Mouse (Mus musculus): ENCODE measurements around the gene Pxylp1.
A peak's percentile ranks its signal among the peaks of the same experiment; 100 is the strongest.
"Not testable (repeated sequence)": the region's sequence is repeated elsewhere in the genome, so short reads cannot be mapped to it uniquely, and the experiment has no call there.

Pxylp1 gene

DNA sequence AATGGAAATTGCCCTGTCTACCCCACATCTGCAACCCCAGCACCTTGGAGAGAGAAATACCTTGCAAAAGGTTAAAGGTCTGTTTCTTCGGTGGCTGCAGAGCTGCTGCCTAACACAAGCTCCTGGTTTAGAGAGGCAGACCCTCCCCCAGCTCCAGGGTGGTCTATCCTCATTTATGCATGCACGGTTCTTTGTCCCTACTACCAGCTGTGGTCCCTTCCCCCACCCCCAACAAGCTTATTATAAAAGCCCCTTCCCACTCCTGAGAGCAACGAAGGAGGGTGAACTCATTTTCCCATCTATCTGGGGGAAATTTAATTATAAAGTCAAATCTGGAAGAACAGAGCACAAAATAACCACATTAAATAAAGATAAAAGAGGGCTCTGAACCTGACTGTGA lies at the start of gene Pxylp1:
TSS of gene Pxylp1 (minus strand) at position 124 of the 400 bp plus-strand sequence.
- DNase-seq (ENCODE audit: low read depth, low spot score) = peak; percentile 66

DNA sequence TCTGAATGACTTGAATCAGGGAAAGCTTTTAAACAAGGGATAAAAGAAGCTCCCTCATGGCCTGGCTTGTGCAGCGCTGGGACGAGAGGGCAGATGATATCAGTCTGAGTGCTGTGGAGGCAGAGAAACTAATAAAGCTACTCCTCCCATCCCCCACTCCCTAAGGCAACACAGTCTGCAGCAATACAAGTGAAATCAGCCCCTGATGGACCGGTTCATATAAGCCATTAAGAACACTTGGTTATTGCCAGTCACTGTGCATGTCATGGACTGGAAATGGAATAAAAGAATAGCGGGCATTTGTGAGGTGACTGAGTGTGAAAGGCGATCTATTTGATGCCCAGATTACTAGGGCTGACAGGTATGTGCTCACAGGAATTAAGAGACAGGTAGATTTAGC lies 46.4 kb upstream of the Pxylp1 start:
- DNase-seq (ENCODE audit: low read depth, low spot score) = no peak

DNA sequence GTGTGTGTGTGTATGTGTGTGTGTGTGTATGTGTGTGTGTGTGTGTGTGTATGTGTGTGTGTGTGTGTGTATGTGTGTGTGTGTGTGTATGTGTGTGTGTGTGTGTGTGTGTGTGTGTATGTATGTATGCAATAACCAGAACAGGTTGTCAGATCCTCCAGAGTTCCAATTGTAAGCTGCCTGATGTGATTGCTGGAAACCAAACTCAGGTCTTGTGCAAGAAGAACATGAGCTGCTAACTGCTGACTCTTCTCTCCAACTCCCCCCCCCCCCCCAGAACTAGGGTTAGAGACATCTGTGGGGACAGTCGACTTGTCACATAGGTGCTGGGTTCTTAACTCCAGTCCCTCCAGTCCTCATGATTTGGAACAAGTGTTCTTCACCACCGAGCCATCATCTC lies 44.0 kb upstream of the Pxylp1 start:
- DNase-seq (ENCODE audit: low read depth, low spot score) = not testable (repeated sequence)

DNA sequence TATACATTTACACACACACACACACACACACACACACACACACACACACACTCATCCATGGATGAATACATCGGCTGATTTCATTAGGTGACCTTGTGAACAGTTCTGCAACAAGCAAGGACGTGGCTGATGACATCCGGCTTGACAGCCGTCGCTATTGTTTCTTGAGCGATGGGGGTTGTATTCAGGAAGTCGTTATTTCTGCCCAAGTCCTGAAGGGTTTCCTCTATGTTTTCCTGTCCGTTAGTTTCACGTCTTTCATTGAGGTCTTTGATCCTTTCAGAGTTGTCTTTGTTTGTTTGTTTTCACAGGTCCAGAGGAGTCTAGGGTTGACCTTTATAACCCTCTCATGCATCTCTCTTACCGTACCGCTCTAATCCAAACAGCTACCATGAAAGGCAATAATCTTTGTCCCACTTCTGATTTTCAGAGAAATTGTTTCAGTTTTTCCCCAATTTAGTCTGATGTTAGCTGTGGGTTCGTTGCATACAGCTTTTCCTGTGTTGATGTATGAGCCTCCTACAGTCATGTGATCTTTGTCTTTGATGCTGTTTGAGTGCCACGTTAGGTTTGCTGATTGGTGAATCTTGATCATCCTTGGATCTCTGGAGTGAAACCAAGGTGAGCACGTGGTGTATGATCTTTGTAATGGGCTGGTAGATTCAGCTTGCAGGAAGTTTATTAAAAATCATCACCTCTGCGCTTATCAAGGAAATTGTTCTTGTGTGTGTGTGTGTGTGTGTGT lies 43.3 kb upstream of the Pxylp1 start:
- DNase-seq (ENCODE audit: low read depth, low spot score) = no peak

DNA sequence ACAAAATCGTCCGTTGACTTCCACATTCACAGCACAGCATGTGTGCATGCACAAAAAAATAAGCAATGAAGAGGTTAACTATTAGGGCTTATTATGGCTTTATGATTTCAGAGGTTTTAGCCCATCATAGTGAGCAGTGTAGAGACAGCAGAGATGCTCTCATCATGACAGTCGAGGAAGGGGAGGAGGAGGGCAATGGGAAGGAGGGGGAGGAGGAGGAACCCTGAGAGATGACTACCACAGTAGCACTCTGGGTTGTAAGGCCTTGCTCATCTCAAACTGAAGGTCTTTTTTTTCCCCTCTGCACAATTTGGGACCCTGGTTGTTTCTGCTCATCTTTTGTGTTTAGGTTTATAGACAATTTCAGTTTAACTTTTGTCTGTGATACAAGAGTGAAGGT lies 42.3 kb upstream of the Pxylp1 start:
- DNase-seq (ENCODE audit: low read depth, low spot score) = no peak

DNA sequence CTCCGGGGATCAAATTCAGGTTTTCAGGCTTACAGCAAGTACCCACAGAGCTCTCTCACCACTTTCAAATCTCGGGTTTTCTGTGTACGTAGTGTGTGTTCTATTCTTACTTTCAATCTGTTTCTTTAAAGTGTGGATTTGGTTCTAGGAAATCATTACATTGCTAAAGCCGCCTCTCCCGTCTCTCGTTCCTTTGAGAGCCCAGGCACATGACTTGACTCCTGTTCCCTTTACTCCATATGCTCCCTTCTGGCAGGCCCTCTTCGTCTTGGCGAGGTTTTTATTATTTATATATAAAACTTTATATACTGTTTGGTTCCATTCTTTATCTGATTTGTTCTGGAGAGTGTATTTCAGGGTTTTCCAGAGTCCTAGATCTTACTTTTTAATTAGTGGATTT lies 40.3 kb upstream of the Pxylp1 start:
- DNase-seq (ENCODE audit: low read depth, low spot score) = no peak

DNA sequence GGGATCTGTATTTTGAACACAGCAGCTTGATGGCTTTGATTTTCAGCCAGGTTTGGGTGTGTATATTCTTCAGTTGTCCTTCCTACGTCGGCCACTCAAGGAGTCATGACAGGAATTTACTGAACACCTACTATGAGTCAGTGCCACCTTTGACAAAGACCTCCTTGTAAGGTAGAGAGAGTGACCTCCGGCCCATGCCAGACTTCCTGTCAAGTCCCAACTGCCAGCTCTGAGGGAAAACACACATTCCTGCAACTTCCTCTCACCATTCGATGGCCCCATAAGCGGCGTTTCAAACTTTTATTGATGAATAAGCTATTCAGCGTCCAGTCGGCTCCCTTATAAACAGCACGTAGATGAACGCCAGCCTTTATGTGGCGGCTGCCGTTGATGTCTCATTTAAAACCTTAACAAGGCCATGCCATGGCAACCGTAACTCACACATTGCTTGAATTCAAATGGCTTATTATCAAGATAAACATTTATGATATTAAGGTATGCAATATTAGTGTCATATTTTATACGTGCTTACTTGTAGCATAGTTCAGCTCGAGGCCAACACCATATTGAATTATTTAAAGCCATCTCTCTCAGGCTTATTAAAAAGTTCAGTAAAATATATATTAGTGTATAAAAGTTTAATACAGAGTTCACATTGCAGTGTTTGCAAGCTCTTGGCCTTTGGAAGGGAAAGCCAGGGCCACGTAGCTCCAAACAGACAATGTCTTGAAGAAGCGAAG lies 31.3 kb upstream of the Pxylp1 start:
- DNase-seq (ENCODE audit: low read depth, low spot score) = no peak

DNA sequence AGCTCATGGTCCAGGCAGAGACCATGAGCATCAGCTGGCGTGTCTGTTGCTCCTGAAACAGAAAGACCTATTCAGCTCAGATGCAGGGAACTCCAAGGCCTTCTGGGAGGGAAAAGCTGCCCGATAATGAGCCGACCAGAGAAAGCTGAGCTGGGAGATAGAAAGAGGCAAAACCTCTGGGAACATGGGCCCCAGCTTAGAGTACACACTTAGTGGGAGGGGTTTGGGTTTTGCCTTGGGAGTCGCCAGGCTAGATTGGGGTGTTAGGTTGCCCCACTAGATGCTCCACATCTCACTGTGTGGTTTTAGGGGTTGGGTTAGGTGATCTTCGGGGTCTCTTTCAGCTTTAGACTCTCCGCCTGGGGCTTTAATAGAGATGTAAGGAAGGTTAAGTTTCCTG lies 30.6 kb upstream of the Pxylp1 start:
- DNase-seq (ENCODE audit: low read depth, low spot score) = no peak

DNA sequence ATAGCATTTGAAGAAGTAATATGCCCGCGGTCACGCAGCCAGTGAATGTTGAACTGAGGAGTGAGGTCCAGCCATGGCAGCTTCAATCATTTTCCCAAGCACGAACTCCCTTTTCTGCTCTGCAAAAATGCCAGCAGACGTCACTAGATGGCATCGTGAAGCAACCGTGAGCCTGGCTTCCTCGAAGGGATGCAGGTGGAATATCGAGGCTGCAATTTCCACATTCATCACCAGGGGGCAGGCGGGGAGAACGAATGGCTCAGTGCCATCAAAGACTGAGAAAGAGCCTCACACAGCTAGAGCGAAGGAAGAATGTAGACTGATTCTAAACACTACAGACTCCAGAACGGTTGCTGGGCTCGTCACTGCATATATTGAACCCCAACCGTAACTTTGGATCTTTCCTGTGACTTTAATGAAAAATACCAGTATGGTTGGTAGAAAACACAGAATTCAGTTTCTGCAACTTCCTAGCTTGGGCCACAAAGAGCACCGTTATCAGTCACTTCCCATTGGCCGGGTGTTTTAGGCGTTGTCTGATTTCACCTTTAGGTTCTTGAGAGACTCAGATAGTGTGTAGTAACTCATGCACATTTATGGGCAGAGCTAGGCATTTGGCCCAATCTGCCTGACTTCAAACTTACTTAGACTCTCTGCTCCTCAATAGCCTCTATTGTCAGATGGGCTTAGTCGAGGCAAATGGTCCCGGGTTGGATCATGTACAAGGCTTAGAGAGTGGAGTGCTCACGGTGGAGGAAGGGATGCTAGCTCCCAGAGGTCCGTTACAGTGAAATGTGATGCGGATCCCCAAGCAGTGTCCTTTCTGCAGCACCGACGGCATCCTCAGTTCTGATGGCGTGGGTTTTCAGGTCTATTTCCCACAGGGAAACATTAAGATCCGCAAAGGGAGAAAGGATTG lies 24.4 kb upstream of the Pxylp1 start:
- DNase-seq (ENCODE audit: low read depth, low spot score) = peak; percentile 96

DNA sequence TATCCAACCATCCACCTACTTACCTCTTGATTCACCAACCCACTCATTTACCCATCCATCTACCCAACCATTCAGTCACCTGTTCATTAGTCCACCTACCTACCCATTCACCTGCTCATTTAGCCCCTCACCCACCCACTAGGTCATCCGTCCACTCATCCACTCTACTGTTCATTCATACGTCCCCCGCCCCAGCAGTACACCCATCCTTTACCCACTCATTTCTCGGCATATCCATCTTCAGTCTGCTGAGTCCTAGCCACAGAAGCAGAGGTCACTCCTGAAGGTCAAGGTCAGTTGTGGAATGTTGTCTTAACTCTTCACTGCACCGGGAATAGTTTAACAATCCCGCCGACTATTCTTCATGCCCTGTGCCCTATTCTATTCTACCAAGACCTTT lies 23.6 kb upstream of the Pxylp1 start:
- DNase-seq (ENCODE audit: low read depth, low spot score) = no peak

DNA sequence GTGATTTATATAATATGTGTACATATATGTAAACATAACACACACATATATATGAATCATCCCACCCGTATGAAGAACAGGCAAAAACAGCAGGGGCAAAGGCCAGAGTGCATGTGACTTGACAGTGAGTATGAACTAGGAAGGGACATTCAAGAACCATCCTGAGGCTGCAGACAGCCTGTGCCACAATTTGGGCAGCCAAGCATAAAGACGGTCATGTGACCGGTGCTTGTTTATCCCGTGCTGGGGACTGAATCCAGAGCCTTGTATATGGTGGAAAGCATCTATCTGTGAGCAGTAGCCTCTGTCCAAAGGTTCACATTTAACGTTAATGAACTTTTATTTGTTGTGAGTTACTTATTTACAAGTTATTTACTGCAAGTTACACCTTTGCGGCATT lies 22.4 kb upstream of the Pxylp1 start:
- DNase-seq (ENCODE audit: low read depth, low spot score) = no peak

DNA sequence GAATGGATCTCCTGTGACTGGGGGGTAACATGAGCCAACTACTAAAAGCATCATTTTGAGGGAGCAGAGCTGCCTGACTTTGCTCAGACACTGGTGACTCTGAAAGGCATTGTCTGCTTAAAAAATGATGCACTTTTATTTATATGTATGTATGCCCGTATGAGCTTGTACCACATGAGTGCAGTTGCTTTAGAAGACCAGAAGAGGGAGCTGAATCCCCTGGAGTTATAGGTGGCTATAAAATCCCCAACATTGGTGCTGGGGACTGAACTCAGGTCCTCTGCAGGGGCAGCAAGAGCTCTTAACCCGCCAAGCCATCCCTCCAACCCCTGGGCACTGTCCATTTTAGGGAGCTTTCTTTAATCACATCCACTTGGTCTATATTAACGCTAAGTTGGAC lies 21.5 kb upstream of the Pxylp1 start:
- DNase-seq (ENCODE audit: low read depth, low spot score) = no peak

DNA sequence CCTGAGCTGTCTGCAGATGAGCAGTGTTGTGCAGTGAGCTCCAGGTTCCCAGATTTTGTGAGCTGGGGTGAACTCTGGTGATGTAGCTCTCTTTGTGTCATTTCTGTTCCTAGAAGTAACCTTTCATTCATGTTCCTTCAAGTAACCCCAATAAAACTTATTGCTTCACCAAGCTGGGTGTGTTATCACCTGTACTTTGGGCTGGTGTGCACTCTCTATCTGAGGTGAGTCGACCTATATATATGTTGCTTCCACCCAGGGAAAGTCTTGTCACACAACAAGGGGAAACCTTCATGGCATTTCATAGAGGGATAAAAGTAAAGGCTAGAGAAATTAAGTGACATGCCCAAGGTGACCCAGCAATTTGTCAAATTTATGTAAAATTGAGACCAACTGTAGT lies 17.0 kb upstream of the Pxylp1 start:
- no peak for DNase-seq (ENCODE audit: low read depth, low spot score)

DNA sequence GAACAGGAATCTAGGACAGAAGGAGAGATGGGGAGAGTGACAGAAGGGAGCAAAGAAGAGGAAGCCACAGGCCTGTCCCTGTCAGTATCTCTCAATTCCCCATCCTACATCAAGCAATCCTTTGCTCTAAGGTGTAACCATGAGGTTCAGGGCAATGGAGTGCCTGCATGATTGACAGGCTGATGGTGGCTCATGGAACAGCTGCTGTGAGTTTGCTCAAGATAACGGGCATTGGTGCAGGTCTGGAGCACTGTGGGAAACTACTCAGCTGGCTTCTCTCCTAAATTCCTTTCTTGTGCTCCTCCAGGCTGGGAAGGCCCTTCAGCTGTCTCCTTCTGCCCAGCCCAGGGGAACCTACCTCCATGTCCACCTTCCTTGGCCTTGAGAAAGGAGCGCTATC lies 16.3 kb upstream of the Pxylp1 start:
- DNase-seq (ENCODE audit: low read depth, low spot score) = no peak

DNA sequence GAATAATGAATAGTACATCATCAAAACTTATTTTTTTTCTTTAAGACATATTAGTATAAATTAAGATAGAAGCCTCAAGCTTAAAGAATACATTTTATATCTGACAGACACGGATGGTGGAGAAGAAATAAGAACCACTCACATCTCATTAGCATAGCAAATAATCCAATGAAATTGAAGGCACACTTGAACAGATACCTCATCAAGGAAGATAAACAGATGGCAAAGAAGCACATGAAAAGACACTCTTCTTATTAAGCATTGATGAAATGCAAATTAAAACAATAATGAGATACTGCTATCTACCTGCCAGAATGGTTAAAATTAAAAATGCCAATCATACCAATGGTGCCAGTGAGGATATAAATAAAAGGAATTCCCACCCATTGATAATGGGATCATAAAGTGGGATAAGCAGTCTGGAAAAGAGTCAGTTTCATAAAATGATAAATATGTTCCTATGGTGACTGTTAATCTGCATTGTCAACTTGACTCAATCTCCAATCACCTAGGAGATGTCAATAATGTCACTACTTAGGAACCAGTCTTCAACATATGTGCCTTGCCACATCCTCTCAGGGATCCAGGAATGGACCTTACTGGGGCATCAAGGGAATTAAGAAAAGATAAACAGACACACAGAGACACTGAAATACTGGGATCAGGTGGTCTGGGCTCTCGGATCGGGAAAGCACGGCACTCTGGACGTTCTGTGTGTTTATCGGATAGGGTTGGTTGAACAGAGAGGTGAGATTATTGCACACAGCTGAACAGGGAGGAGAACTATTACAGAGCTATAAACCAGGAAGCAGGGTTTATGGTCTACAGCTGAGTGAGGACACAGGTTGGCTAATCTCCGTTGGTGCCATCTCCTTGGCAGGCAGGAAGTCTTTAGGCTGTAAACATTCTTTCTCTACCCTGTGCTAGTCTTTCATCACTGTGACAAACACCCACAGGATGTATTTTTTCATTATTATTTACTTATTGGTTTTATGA lies 12.2 kb upstream of the Pxylp1 start:
- no peak for DNase-seq (ENCODE audit: low read depth, low spot score)

DNA sequence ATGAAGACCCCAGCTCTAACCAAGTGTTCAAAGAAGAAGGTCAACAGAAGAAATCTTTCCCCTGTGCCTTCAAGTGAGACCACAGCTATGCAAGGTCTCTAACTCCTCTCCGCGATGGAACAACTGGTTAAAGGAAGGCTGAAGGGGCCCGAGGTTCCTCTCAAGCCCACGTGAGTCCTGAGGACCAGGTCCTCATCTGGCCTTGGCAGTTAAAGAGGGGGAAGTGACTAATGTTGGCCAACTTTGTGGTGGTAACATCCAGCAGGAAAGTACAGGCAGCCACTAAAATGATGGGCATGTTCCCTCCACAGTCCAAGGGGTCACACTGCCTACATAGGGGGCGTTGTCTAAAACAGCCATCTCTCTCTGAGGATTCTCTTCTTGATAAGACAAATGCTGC lies 7.2 kb upstream of the Pxylp1 start:
- DNase-seq (ENCODE audit: low read depth, low spot score) = no peak

DNA sequence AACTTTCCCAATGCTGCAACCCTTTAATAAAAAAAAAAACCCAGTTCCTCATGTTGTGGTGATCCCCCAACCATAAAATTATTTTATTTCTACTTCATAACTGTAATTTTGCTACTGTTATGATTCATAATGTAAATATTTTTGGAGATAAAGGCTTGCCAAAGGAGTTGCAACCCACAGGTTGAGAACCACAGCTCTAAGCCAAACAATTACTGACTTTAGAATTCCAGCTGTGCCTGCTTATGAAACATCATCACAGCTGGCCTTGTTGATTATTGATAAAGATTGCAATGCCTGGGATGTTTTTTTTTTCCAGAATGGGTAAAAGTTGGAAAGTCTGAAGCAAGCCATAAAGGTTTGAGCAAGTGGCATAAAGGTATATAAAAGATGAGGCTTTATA lies 6.5 kb upstream of the Pxylp1 start:
- no peak for DNase-seq (ENCODE audit: low read depth, low spot score)

DNA sequence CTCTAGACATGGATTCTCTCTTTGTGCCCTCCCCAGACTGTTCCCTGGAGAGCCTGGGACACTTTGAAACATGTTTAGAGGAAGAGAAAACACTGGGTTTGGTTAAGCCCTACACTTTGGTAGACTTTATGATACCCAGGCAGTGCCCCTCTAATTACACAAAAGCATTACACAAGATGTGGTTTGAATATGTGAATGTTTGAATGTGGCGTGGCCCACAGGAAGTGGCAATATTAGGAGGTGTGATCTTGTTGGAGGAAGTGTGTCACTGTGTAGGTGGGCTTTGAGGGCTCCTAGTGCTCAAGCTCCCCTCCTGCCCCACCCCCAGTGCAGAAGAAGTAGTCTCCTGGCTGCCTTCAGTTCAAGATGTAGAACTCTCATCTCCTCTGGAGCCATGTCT lies 4.2 kb upstream of the Pxylp1 start:
- DNase-seq (ENCODE audit: low read depth, low spot score) = no peak

DNA sequence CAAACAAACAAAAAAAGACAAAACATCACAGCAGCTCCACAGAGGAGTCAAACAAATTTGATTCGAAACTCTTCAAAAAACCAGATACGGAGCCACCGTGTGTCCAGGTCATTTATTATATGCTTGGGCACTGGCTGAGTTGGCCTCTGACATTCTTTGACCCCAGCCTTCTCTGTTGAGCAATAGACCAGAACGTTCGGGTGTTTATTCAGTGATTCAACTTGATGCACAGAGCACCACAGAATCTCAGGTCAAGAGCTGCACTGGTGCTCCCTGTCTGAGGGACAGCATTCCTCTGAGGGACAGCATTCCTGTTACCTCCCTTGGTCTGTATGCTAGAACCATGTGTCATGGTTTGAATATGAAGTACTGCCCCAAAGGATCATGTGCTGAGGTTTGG lies 1.1 kb upstream of the Pxylp1 start:
- DNase-seq (ENCODE audit: low read depth, low spot score) = no peak

DNA sequence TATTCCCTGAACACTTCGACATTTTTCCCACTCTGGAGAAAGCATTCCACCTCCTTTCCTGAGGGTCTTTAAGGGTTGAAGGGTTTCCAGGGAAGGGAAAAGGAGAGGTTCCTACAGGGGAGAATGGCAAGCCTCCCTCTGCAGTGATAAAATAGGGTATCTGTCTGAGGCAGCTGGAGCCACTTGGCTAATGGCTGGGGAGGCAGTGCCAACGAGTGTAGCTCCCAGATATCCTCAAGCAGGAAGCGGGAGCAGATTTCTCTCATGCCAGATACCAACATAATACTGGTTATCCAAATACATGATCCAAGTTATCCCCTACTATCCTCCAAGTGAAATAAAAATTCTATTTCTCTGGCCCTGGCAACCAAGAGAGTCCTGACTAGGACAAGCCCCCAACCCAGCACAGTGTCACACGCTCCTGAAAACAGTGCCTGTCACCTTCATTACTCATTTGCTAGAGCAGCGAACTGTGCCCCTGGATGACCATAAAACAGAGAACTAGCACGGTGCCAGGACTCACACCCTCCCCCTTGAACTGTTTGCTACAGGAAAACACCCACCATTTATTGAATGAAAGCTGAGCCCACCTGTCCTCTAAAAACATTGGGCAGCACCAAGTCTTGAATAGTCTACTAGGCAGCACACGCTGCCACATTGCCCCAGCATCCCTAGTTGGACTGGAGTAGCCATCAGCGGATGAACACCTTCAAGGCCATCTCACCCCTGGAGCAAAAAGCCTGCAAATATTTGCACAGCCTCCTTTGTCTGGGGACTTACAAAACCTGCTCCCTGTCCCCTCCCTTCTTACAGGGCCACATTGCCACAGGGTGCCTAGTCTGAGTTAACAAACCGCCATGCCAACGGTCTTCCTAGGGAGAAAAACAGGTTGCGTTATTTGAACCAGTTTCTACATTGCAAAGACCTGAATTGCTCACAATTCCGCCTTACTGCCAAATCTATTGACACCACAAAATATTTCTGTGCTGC lies 833 bp downstream of the Pxylp1 start:
- DNase-seq (ENCODE audit: low read depth, low spot score) = no peak
